Mouse (Mus musculus): ENCODE results near the gene Asic1.

GRCm38 (mm10) chr15:99677089-99677488 is 6.9 kb downstream of the Asic1 start:
- TF ChIP-seq POLR2A (IDR thresholded peaks at IDR 0.05; ENCODE audit: insufficient read length, low read depth): no peak
- TF ChIP-seq E2F4 (IDR thresholded peaks at IDR 0.05; ENCODE audit: insufficient read depth): no peak

All from myocyte (in vitro differentiated cells).